Mouse (Mus musculus): Measurements from ENCODE around the gene Capn11. TPM values are rescaled to one million over a fixed set of nuclear protein-coding genes. Genes with fewer than 3 reads are reported as not detected.
A peak's percentile ranks its signal among the peaks of the same experiment; 100 is the strongest.

The Capn11 gene
- total and polyA plus RNA-seq, 2 experiments from 2014 or later: 0.19 to 1.2 TPM

DNA sequence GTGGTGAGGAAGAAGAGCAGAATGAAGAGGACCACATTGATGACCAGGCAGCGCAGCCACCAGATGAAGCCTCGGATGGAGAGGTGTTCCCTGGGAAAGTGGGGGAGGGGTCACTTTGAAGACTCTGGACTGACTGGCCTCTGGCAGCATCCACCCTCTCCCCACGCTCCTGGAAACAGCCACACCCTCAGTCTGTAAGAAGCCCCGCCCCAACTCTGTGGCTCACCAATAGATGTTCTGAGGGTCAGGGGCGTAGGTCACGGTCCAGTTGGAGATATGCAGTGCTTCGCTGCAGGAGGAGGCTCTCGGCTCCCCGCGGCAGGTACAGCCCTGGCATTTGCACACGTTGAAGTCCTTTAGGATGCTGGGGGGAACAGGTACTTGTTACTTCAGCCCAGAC is 7.0 kb upstream of the Capn11 start:
- Histone ChIP-seq H3K9me3 (ENCODE audit: low read length) (no peaks in the 10 kb centered on the region), H3K9ac (replicated peaks; ENCODE audit: low read length, poor library complexity, severe bottlenecking) (no peak overlapping the region), H3K36me3 (ENCODE audit: insufficient read depth, low read length) (peaks cover 72% of the 10 kb centered on the region), H3K27me3 (ENCODE audit: insufficient read depth, low read length) (no peaks in the 10 kb centered on the region), H3K27ac (ENCODE audit: low read depth, low read length) (no peak overlapping the region), H3K4me1 (ENCODE audit: insufficient read depth, low read length) (no peaks in the 10 kb centered on the region), H3K4me2 (ENCODE audit: low read depth, low read length, poor library complexity, severe bottlenecking) (no peak overlapping the region), H3K4me3 (ENCODE audit: low read depth, low read length) (no peak overlapping the region)
- no peak for DNase-seq (ENCODE audit: low spot score)
- WGBS: 85% methylated on average over 11 of the region's 11 CpGs
- TF ChIP-seq CTCF (IDR thresholded peaks at IDR 0.05): no peak
- ATAC-seq (ENCODE audit: low FRiP score): no peak

DNA sequence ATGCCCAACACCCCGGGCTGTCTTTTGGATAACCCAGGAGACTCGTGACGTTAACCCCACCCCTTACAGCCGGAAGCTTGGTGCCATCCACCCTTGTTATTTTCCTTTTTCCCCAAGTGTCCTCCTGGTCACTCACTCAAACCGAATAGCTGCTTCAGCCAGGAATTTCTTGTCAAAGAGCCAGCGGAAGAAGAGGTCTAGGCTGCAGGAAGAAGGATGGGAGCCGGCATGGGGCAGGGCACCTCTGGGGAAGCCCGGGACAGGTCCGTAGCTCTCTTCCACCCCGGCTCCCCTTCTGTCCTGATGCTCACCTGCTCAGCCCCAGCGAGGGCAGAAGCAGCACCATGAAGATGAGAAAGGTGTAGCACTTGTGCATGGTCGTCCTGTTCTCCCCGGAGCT is 5.5 kb upstream of the Capn11 start:
- 92% methylated on average over 13 of the region's 13 CpGs for WGBS
- H3K27ac ChIP-seq (ENCODE audit: low read depth, low read length): no peak overlapping the region
- DNase-seq (ENCODE audit: low spot score) (no peak), ATAC-seq (ENCODE audit: low FRiP score) (no peak)
- no peak overlapping the region for H3K4me2 ChIP-seq (ENCODE audit: low read depth, low read length, poor library complexity, severe bottlenecking)
- no peaks in the 10 kb centered on the region for H3K9me3 ChIP-seq (ENCODE audit: low read length)
- no peak overlapping the region for H3K4me3 ChIP-seq (ENCODE audit: low read depth, low read length)
- no peaks in the 10 kb centered on the region for H3K27me3 ChIP-seq (ENCODE audit: insufficient read depth, low read length)
- no peak for TF ChIP-seq CTCF (IDR thresholded peaks at IDR 0.05)
- no peak overlapping the region for H3K9ac ChIP-seq (replicated peaks; ENCODE audit: low read length, poor library complexity, severe bottlenecking)
- no peaks in the 10 kb centered on the region for H3K4me1 ChIP-seq (ENCODE audit: insufficient read depth, low read length)
- peaks cover 62% of the 10 kb centered on the region for H3K36me3 ChIP-seq (ENCODE audit: insufficient read depth, low read length)

DNA sequence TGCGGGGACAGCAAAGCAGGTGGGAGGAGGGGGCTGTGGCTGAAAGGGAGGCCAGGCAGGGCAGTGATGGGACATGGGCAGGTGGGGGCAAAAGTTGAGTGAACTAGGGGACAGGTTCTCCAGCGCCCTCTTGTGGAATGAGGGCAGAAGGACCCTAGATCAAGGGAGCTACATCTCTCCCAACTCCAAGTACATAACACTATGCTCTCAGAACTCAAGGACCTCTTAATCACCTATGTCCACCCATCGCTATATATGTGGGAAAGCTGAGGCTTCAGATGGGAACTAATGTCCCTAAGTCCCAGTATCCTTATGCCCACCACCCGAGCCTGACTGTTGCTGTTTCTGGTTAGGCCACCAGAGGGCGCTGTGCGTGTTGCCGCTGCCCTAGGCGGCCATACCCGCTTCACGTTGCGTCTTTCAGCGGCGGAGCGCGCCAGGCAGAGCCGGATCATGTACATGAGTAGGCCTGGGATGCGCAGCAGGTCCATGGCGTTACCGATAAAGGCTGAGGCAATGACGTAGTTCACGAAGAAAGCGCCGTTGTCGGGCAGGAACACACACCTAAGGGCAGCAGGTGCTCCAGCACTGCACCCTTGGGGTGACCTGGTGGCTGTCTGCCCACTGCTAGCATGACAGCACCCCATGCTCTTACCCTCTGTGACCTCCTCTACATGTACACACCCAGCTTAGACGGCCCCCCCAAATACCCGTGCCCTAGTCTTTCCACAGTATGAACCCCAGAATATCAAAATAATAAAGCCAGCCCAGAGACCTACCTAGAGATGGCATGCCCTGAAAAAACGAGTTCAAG is 4.2 kb upstream of the Capn11 start:
- Histone ChIP-seq H3K27me3 (ENCODE audit: insufficient read depth, low read length) (no peaks in the 10 kb centered on the region), H3K36me3 (ENCODE audit: insufficient read depth, low read length) (peaks cover 54% of the 10 kb centered on the region), H3K4me2 (ENCODE audit: low read depth, low read length, poor library complexity, severe bottlenecking) (peak overlapping the region; percentile 18; the same call in 1 of the 2 replicates), H3K4me1 (ENCODE audit: insufficient read depth, low read length) (no peaks in the 10 kb centered on the region), H3K9me3 (ENCODE audit: low read length) (no peaks in the 10 kb centered on the region), H3K27ac (ENCODE audit: low read depth, low read length) (peak overlapping the region; percentile 47; the same call in 1 of the 2 replicates), H3K9ac (replicated peaks; ENCODE audit: low read length, poor library complexity, severe bottlenecking) (no peak overlapping the region), H3K4me3 (ENCODE audit: low read depth, low read length) (no peak overlapping the region)
- ATAC-seq (ENCODE audit: low FRiP score) (peak; percentile 79), DNase-seq (ENCODE audit: low spot score) (peak; percentile 80)
- WGBS: 22% methylated on average over 26 of the region's 27 CpGs
- peak; percentile 98 for TF ChIP-seq CTCF (IDR thresholded peaks at IDR 0.05)

DNA sequence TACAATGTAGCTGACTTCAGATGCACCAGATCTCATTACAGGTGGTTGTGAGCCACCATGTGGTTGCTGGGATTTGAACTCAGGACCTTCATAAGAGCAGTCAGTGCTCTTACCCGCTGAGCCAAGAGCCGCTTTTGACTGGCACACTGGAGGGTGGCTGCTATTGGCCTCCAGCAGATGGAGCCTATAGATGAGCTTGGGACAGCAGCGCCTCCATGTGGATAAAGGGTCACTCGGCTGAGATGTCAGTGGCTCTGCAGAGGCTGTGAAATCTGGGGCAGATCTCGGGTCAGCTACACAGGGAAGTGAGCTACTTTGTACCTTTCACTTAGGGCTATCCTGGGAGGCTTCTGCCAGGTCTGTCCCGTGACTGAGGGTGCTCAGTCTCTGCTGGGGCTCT is 3.3 kb downstream of the Capn11 start:
- TF ChIP-seq CTCF (IDR thresholded peaks at IDR 0.05): peak; percentile 57
- DNase-seq (ENCODE audit: low spot score) (peak; percentile 42), ATAC-seq (ENCODE audit: low FRiP score) (no peak)
- Histone ChIP-seq H3K9ac (replicated peaks; ENCODE audit: low read length, poor library complexity, severe bottlenecking) (no peak overlapping the region), H3K9me3 (ENCODE audit: low read length) (no peaks in the 10 kb centered on the region), H3K36me3 (ENCODE audit: insufficient read depth, low read length) (peaks cover 2% of the 10 kb centered on the region; the same call in 1 of the 2 replicates), H3K4me3 (ENCODE audit: low read depth, low read length) (no peak overlapping the region), H3K27ac (ENCODE audit: low read depth, low read length) (no peak overlapping the region), H3K4me1 (ENCODE audit: insufficient read depth, low read length) (no peaks in the 10 kb centered on the region), H3K4me2 (ENCODE audit: low read depth, low read length, poor library complexity, severe bottlenecking) (no peak overlapping the region), H3K27me3 (ENCODE audit: insufficient read depth, low read length) (no peaks in the 10 kb centered on the region)
- 23% methylated on average over 6 of the region's 6 CpGs for WGBS

DNA sequence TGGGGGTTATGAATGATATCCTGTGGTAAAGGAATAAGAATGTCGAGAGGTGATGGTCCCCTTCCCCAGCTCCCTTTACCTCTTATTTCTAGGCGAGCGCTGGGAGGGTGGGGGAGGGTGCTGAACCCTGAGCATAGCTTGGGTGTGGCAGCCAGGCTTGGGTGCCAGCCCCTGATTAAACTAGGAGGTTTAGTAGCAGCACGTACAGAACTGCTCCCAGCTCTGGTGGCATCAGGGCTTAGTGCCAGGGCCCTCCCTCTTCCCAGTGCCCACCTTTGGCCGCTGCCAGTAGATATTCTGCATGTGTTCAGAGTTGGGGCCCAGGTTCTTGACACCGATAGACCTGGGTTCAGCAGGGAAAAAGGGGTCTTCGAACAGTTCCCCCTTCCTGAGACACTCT is 5.9 kb downstream of the Capn11 start:
- no peak overlapping the region for H3K4me2 ChIP-seq (ENCODE audit: low read depth, low read length, poor library complexity, severe bottlenecking)
- no peaks in the 10 kb centered on the region for H3K9me3 ChIP-seq (ENCODE audit: low read length)
- no peak for ATAC-seq (ENCODE audit: low FRiP score)
- H3K27me3 ChIP-seq (ENCODE audit: insufficient read depth, low read length): no peaks in the 10 kb centered on the region
- no peaks in the 10 kb centered on the region for H3K4me1 ChIP-seq (ENCODE audit: insufficient read depth, low read length)
- H3K9ac ChIP-seq (replicated peaks; ENCODE audit: low read length, poor library complexity, severe bottlenecking): no peak overlapping the region
- DNase-seq (ENCODE audit: low spot score): no peak
- no peak overlapping the region for H3K4me3 ChIP-seq (ENCODE audit: low read depth, low read length)
- WGBS: 68% methylated on average over 7 of the region's 7 CpGs
- no peak for TF ChIP-seq CTCF (IDR thresholded peaks at IDR 0.05)
- no peak overlapping the region for H3K27ac ChIP-seq (ENCODE audit: low read depth, low read length)
- H3K36me3 ChIP-seq (ENCODE audit: insufficient read depth, low read length): no peaks in the 10 kb centered on the region

DNA sequence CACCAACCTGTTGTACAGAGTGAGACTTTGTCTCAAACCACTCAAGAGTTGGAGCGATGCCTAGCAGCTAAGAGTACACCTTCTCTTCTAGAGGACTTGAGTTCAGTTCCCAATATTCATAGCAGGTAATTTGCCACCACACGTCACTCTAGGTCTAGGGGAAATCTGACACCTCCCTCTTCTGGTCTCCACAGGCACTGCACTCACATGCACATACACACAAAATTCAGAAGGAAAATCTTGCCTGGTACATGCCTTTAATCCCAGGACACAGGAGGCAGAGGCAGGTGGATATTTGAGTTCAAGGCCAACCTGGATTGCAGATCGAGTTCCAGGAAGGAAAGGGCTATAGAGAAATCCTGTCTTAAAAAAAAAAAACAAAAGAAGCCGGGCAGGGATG is 14.9 kb downstream of the Capn11 start:
- Histone ChIP-seq H3K4me2 (ENCODE audit: low read depth, low read length, poor library complexity, severe bottlenecking) (no peak overlapping the region), H3K9ac (replicated peaks; ENCODE audit: low read length, poor library complexity, severe bottlenecking) (no peak overlapping the region), H3K9me3 (ENCODE audit: low read length) (no peaks in the 10 kb centered on the region), H3K4me1 (ENCODE audit: insufficient read depth, low read length) (no peaks in the 10 kb centered on the region), H3K27ac (ENCODE audit: low read depth, low read length) (no peak overlapping the region), H3K27me3 (ENCODE audit: insufficient read depth, low read length) (no peaks in the 10 kb centered on the region), H3K4me3 (ENCODE audit: low read depth, low read length) (no peak overlapping the region), H3K36me3 (ENCODE audit: insufficient read depth, low read length) (no peaks in the 10 kb centered on the region)
- TF ChIP-seq CTCF (IDR thresholded peaks at IDR 0.05): peak; percentile 15; the same call in 1 of the 2 replicates
- DNase-seq (ENCODE audit: low spot score): no peak
- 94% methylated on average over 4 of the region's 4 CpGs for WGBS
- no peak for ATAC-seq (ENCODE audit: low FRiP score)
